Mouse (Mus musculus): Measurements from ENCODE around the gene Olfr1154. TPM values are rescaled to one million over a fixed set of nuclear protein-coding genes. Genes with fewer than 3 reads are reported as not detected.

Olfr1154 gene
- polyA plus RNA-seq (2021): not detected

GRCm38 (mm10) chr2:87905066-87905465 lies at the start of gene Olfr1154:
TSS of gene Olfr1154 (minus strand) at chr2:87905166.
- POLR2A ChIA-PET: no interaction called here
- no peak for ATAC-seq
- no peak for TF ChIP-seq CTCF (IDR thresholded peaks at IDR 0.05)
- in situ Hi-C loops (cut with MboI; ENCODE audit: low pct_unique_long_range_greater_than_20kb): no loop called here
- H3K27me3 ChIP-seq: no peaks in the 10 kb centered on the region
- DNase-seq (ENCODE audit: low read depth, low spot score): no peak
- CTCF ChIA-PET: no interaction called here

DNA sequence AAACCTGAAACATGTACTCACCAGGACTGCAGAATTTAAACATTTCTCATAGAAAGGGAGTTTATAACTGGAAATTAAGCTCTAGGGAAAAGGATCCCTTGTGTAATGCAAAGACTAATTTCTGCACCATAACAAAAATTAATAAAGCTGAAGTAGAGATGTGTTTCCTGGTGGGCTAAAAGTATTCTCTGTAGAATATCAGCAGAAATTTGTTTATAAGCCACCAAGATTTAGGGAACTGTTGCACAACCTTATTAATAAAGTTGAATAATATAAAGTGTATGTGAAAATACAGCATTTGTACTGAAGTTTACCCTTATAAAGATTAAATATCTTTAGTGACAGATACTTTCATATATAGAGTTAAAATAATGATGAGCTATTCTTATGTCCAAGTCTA lies 48.0 kb upstream of the Olfr1154 start, which contains the start of gene Olfr1156:
Gene Olfr1156, minus strand, starts transcription at position 101 of the 400 bp plus-strand sequence.
- ChIA-PET CTCF (no interaction called here), POLR2A (no interaction called here)
- no peak for TF ChIP-seq CTCF (IDR thresholded peaks at IDR 0.05)
- DNase-seq (ENCODE audit: low read depth, low spot score) (no peak), ATAC-seq (no peak)
- in situ Hi-C loops (cut with MboI; ENCODE audit: low pct_unique_long_range_greater_than_20kb): no loop called here
- H3K27me3 ChIP-seq: no peaks in the 10 kb centered on the region

GRCm38 (mm10) chr2:87945037-87945436 lies 40.1 kb upstream of the Olfr1154 start, which contains the start of gene Olfr1155:
TSS of gene Olfr1155 (minus strand) at chr2:87945137.
- no peak for TF ChIP-seq CTCF (IDR thresholded peaks at IDR 0.05)
- ChIA-PET CTCF (no interaction called here), POLR2A (no interaction called here)
- in situ Hi-C loops (cut with MboI; ENCODE audit: low pct_unique_long_range_greater_than_20kb): no loop called here
- DNase-seq (ENCODE audit: low read depth, low spot score) (no peak), ATAC-seq (no peak)
- no peaks in the 10 kb centered on the region for H3K27me3 ChIP-seq

DNA sequence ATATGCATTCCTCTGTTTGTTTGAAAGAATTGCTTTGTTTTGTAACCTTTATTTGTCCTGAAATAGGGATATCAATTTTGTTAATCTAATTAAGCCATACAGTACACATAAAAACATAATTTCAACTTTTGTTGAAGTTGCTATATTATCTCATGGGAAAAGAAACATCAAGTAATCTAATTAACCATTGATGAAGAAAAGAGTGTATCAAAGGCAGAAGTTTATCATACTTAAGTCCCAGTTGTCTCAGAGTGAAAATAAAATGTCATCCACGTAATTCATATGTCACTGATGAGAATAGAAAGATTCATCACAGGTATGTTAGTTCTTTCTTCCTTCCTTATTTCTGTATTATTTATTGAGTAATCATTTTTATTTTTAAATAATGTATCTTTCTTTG lies 10.3 kb downstream of the Olfr1154 start, which contains the start of gene Olfr1153:
Gene Olfr1153, plus strand, starts transcription at position 301 of the 400 bp plus-strand sequence.
- ChIA-PET CTCF (no interaction called here), POLR2A (no interaction called here)
- no peak for TF ChIP-seq CTCF (IDR thresholded peaks at IDR 0.05)
- no peaks in the 10 kb centered on the region for H3K27me3 ChIP-seq
- DNase-seq (ENCODE audit: low read depth, low spot score): no peak
- no peak for ATAC-seq
- in situ Hi-C loops (cut with MboI; ENCODE audit: low pct_unique_long_range_greater_than_20kb): no loop called here

GRCm38 (mm10) chr2:87866192-87866591 lies 38.8 kb downstream of the Olfr1154 start, which contains the start of gene Olfr1152:
TSS of gene Olfr1152 (plus strand) at chr2:87866492.
- CTCF ChIA-PET: no interaction called here
- H3K27me3 ChIP-seq: no peaks in the 10 kb centered on the region
- no peak for TF ChIP-seq CTCF (IDR thresholded peaks at IDR 0.05)
- DNase-seq (ENCODE audit: low read depth, low spot score) (no peak), ATAC-seq (no peak)
- in situ Hi-C loops (cut with MboI; ENCODE audit: low pct_unique_long_range_greater_than_20kb): no loop called here
- POLR2A ChIA-PET: no interaction called here

DNA sequence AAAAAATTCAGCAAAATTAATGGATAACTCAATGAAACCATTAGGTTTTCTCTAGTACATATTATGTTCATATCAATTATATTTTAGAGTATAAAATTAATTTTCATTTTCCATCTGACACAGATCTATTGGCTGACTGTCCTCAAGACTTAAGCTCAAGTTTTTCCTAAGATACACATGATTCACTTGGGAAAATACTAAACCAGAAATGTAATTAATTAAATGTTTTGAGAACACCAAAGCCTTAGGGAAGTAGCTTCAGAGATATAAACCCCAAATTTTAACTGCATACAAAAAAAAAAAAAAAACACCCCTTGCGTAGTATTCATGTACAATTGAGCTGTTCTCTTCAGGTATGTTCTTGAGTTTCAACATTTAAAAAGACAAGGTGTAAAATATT lies 49.4 kb downstream of the Olfr1154 start, which contains the start of gene Olfr1151:
Gene Olfr1151, plus strand, starts transcription at position 301 of the 400 bp plus-strand sequence.
- ATAC-seq (no peak), DNase-seq (ENCODE audit: low read depth, low spot score) (no peak)
- H3K27me3 ChIP-seq: no peaks in the 10 kb centered on the region
- CTCF ChIA-PET: no interaction called here
- POLR2A ChIA-PET: no interaction called here
- in situ Hi-C loops (cut with MboI; ENCODE audit: low pct_unique_long_range_greater_than_20kb): no loop called here
- TF ChIP-seq CTCF (IDR thresholded peaks at IDR 0.05): no peak

Other genes with a start within 250 kb of the Olfr1154 start
- not detected for gene Olfr1134, start 246.7 kb downstream of the Olfr1154 start, polyA plus RNA-seq (2021)
- gene Olfr1135, start 231.5 kb downstream of the Olfr1154 start, polyA plus RNA-seq (2021): not detected
- gene Olfr1136, start 211.2 kb downstream of the Olfr1154 start, polyA plus RNA-seq (2021): not detected
- gene Olfr1137, start 192.0 kb downstream of the Olfr1154 start, polyA plus RNA-seq (2021): not detected
- not detected for gene Olfr1138, start 165.2 kb downstream of the Olfr1154 start, polyA plus RNA-seq (2021)
- not detected for gene Olfr1140, start 161.4 kb downstream of the Olfr1154 start, polyA plus RNA-seq (2021)
- gene Olfr1141, start 151.2 kb downstream of the Olfr1154 start, polyA plus RNA-seq (2021): not detected
- gene Olfr152, start 125.7 kb downstream of the Olfr1154 start, polyA plus RNA-seq (2021): not detected
- not detected for gene Olfr1143, start 104.6 kb downstream of the Olfr1154 start, polyA plus RNA-seq (2021)
- gene Olfr1145, start 95.3 kb downstream of the Olfr1154 start, polyA plus RNA-seq (2021): not detected
- not detected for gene Olfr1148, start 74.6 kb downstream of the Olfr1154 start, polyA plus RNA-seq (2021)
- gene Olfr1150-ps1, start 61.2 kb downstream of the Olfr1154 start, polyA plus RNA-seq (2021): not detected
- gene Olfr1151, start 49.3 kb downstream of the Olfr1154 start, polyA plus RNA-seq (2021): not detected
- 0.01 TPM for gene Olfr1152, start 38.7 kb downstream of the Olfr1154 start, polyA plus RNA-seq (2021)
- gene Olfr1153, start 10.2 kb downstream of the Olfr1154 start, polyA plus RNA-seq (2021): not detected
- gene Olfr1155, start 40.0 kb upstream of the Olfr1154 start, polyA plus RNA-seq (2021): not detected
- gene Olfr1156, start 47.9 kb upstream of the Olfr1154 start, polyA plus RNA-seq (2021): 0.01 TPM
- not detected for gene Olfr1157, start 63.1 kb upstream of the Olfr1154 start, polyA plus RNA-seq (2021)
- not detected for gene Olfr74, start 69.5 kb upstream of the Olfr1154 start, polyA plus RNA-seq (2021)
- not detected for gene Olfr1158, start 84.9 kb upstream of the Olfr1154 start, polyA plus RNA-seq (2021)
- not detected for gene Olfr1160, start 103.1 kb upstream of the Olfr1154 start, polyA plus RNA-seq (2021)
- not detected for gene Olfr1161, start 117.6 kb upstream of the Olfr1154 start, polyA plus RNA-seq (2021)
- gene Olfr73, start 132.5 kb upstream of the Olfr1154 start, polyA plus RNA-seq (2021): not detected
- gene Olfr1162, start 146.0 kb upstream of the Olfr1154 start, polyA plus RNA-seq (2021): not detected
- not detected for gene Olfr1163, start 166.7 kb upstream of the Olfr1154 start, polyA plus RNA-seq (2021)
- not detected for gene Olfr1164, start 188.8 kb upstream of the Olfr1154 start, polyA plus RNA-seq (2021)
- gene Olfr1166, start 223.1 kb upstream of the Olfr1154 start, polyA plus RNA-seq (2021): not detected